Mouse (Mus musculus): ENCODE results near the gene Rpl23a.
"Not testable (repeated sequence)": the region's sequence is repeated elsewhere in the genome, so short reads cannot be mapped to it uniquely, and the experiment has no call there.

Rpl23a gene

GRCm38 (mm10) chr11:78143520-78143919 is 39.9 kb downstream of the Rpl23a start:
- no peak for DNase-seq

DNA sequence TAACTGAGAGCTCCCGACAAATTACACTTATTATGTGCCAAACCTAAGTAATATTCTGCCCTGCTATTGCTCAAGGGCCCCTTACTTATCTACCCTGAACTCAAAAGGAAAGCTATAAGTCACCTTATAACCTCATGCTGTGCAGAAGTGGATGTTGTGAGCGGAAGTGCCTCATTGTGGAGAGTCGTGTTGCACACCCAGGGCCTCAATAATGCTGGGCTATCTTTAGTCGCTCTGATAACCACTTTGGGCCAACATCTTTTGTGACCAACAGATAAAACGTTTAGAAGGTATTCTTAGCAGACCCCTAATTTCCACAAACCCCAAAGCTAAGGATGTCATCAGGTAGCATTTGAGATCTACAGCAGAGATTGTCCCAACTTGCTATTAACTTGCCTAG is 42.7 kb downstream of the Rpl23a start:
- DNase-seq, result no peak

GRCm38 (mm10) chr11:78138023-78138422 is 45.4 kb downstream of the Rpl23a start:
- no peak for DNase-seq

DNA sequence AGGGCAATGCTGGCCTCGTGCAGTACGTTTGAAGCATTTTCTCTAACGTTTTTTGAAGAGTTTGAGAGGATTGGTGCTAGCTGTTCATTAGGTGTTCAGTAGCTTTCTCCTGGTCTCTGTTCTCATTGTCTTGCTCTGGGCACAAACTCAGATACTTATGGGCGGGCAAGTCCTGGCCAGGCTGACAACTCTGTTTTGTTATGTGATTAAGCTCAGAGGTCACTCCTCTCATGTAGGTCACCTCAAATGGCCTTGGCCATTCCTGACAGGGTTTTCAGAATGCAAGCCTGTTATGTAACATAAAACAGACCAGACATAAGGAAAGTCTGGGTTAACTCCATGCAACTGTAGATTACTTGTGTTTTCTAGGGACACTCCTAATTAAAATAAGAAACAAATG is 45.8 kb downstream of the Rpl23a start:
- DNase-seq, result no peak

GRCm38 (mm10) chr11:78136132-78136531 is 47.3 kb downstream of the Rpl23a start:
- no peak for DNase-seq

- DNase-seq, result not testable (repeated sequence)
Measured at GRCm38 (mm10) chr11:78135314-78135713, 48.1 kb downstream of the Rpl23a start.

GRCm38 (mm10) chr11:78134344-78134743 is 49.0 kb downstream of the Rpl23a start:
- DNase-seq, result no peak

DNA sequence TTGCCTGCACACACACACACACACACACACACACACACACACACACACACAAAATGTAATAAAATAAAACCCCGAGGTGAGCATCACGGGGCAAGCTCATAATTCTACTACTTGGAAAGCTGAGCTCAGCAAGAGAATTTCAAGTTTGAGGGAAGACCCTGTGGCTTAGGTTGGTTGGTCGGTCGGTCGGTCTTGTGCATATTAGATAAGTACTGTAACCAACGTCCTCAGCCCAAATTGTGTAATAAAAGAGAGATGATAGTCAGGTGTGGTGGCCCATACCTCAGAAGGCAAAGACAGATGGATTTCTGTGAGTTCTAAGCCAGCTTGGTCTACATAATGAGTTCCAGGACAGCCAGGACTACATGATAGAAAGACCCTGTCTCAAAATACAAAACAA is 49.5 kb downstream of the Rpl23a start:
- DNase-seq, result no peak

Data from cerebellum, postnatal 10 days (tissue).